Mouse (Mus musculus) gastrocnemius, adult 2 months (tissue): ENCODE data around the gene Dennd4a. TPM values are rescaled to one million over a fixed set of nuclear protein-coding genes. Genes with fewer than 3 reads are reported as not detected.
A peak's percentile ranks its signal among the peaks of the same experiment; 100 is the strongest.

ENCODE experiments used
- DNase-seq: peaks from one replicate; pipeline ENCODE4 v3.0.0; 2022
- H3K27ac ChIP-seq: fragments of 200-600 bp; 2 replicates; pipeline ENCODE4 v1.8.1; 2022; ENCODE audit warnings: mild to moderate bottlenecking
- H3K4me3 ChIP-seq: fragments of 200-600 bp; 2 replicates; pipeline ENCODE4 v1.8.1; 2022; ENCODE audit warnings: mild to moderate bottlenecking, moderate library complexity
- CTCF ChIP-seq: fragments of 200-600 bp; IDR thresholded peaks from 2 replicates; pipeline ENCODE4 v1.8.1; 2022; ENCODE audit warnings: antibody characterized with exemption, mild to moderate bottlenecking, moderate library complexity
- intact Hi-C: fragments of 180-260 bp; cut with DNase I; formaldehyde crosslinking; loops from one replicate; pipeline ENCODE4 v1.15.1; 2025
- total RNA-seq, 2 experiments: library from RNA; stranded (reverse); gene quantifications; 2 replicates each; pipeline ENCODE4 v1.2.3; 2021

Gene Dennd4a
- total RNA-seq, 2 experiments from 2014 or later: 2.7 to 3.8 TPM

DNA sequence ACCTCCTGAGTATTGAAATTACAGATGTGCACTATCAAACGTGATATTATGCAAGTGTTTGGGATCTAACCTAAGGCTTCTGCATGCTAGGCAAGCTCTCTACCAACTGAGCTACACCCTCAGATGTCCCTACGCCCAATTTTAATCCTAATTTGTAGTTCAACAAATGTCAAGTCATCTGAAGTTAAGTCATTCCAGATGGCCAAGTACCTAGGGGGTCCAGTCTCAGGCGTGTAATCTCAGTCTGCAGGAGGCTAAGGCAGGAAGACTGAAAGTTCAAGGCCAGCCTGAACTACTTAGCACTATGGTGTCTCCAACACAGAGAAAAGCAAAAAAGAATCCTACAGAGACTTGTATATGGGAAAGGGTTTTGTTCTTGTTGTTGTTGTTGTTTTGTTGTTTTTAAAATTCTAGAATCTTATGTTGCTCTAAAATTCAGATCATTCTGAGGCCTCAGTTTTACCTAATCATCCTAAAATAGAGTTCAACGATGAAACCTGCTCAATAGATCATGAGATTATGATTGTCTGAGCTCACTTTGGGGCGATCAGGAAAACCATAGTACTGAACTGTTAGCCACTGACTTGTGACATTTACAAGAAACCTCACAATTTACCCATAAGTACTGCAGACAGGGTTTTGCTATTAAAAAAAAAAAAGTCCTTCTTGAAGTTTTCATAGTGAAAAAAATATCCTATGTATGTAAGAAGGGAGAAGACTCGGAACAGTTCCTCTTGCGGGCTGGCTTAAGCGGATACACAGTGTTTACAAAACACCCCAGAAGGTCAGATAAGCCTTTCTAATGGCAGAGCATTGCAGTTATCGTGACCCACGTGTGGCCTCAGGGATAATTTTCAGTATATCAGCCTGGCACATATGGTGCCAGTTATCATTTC lies 18.5 kb upstream of the Dennd4a start:
- intact Hi-C loops: no loop called here
- DNase-seq: no peak
- Histone ChIP-seq H3K4me3 (no peak overlapping the region), H3K27ac (peak overlapping the region; percentile 13)
- no peak for TF ChIP-seq CTCF

DNA sequence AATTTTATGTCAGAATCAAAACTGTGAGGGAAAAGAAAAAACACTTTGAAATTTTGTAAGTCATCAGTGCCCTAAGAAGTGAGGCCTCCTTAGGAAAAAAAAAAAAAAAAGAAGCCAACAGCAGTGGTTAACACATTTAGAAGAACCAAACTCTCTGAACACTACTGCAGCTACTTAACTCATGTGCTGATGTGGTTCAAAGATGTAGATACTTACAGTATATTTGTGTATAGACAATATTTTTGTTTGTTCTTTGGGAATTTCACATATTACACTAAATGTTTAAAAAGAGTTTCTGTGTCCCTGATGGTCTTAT lies 17.9 kb upstream of the Dennd4a start:
- no peak for TF ChIP-seq CTCF

DNA sequence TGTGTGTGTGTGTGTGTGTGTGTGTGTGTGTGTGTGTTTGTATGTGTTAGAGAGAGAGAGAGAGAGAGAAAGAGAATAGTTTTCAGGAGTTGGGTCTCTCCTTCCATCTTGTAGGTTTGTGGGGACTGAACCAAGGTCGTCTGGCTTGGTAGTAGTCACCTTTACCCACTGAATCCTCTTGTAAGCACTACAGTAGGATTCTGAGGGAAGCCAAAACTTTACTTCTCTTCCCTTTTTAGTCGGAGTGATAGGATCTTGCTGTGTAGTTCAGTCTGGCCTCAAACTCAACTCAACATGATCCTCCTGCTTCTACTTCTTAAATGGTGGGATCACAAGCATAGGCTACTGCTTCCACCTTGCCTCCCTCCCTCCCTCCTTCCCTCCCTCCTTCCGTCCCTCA lies 17.3 kb upstream of the Dennd4a start:
- intact Hi-C loops: no loop called here
- no peak for DNase-seq
- TF ChIP-seq CTCF: no peak
- H3K27ac ChIP-seq: no peak overlapping the region
- no peak overlapping the region for H3K4me3 ChIP-seq

More for the DNA sequence above, 17.9 kb upstream of the Dennd4a start:
- DNase-seq: no peak
- intact Hi-C loops: no loop called here
- no peak overlapping the region for H3K4me3 ChIP-seq
- H3K27ac ChIP-seq: no peak overlapping the region

DNA sequence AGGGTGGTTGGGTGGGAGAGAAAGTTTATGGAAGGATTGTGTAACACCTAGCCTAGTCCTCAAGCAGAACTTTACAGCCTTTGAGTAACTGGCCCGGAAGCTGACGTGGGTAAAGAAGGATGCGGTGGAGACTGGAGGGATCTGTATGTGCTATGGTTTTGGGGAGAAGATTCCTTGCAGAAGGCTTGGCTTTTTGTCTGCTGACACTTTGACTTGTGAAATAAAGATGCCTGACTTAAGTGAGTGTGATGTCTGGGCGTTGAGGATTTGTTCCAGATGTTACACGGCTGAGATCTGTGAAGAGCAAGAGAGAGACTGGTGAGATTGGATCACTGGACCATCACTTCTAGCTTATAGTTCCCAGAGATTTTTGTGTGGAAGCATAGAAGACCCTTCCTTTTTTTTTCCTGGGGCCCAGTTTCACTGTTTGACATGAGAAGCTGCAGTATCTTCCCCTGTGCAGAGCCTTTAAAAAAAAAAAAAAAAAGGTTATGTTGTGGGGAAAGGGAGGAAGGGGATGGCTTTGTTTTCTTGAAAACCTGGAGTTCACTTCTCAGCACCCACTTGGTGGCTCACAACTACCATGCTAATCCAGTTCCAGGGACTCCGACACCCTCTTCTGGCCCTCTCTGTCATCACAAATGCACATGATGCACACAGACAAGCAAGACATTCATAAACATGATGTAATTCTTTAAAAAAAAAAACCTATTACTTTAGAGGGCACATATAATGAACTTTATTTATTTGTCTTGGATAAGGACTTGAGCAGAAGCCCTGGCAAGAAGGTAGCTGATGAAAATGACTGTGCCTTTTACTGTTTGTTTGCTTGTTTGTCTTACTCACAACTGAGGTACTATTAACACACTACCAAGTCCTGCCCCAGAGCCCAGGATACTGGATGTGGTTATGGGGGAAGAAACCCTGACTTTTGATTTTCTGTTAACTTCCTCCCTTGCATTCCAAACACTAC lies 16.4 kb upstream of the Dennd4a start:
- TF ChIP-seq CTCF: no peak
- H3K4me3 ChIP-seq: no peak overlapping the region
- intact Hi-C loops: no loop called here
- no peak for DNase-seq
- H3K27ac ChIP-seq: no peak overlapping the region

GRCm38 (mm10) chr9:64795846-64796615 lies 15.1 kb upstream of the Dennd4a start:
- Histone ChIP-seq H3K27ac (no peak overlapping the region), H3K4me3 (no peak overlapping the region)
- DNase-seq: no peak
- intact Hi-C loops: no loop called here
- TF ChIP-seq CTCF: no peak

- no peak overlapping the region for H3K4me3 ChIP-seq
- H3K27ac ChIP-seq: no peak overlapping the region
- DNase-seq: no peak
- TF ChIP-seq CTCF: no peak
- intact Hi-C loops: no loop called here
Observed at GRCm38 (mm10) chr9:64797392-64797791, 13.7 kb upstream of the Dennd4a start.

DNA sequence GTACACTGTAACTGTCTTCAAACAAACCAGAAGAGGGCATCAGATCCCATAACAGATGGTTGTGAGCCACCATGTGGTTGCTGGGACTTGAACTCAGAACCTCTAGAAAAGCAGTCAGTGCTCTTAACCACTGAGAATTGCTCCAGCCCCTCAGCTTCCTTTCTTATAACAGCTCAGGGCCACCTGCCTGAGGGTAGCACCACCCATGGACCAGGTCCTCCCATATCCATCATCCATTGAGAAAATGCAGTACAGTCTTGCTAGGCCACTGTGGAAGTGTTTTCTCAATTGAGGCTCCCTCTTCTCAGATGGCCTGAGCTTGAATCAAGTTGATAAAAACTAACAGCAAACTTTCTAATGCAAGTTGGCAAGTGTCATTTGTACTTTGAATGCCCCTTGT lies 13.0 kb upstream of the Dennd4a start:
- intact Hi-C loops: no loop called here
- Histone ChIP-seq H3K27ac (no peak overlapping the region), H3K4me3 (no peak overlapping the region)
- DNase-seq: no peak
- TF ChIP-seq CTCF: no peak

- TF ChIP-seq CTCF: no peak
- H3K4me3 ChIP-seq: no peak overlapping the region
- no peak overlapping the region for H3K27ac ChIP-seq
- intact Hi-C loops: no loop called here
- DNase-seq: no peak
Observed at GRCm38 (mm10) chr9:64798859-64799258, 12.3 kb upstream of the Dennd4a start.

DNA sequence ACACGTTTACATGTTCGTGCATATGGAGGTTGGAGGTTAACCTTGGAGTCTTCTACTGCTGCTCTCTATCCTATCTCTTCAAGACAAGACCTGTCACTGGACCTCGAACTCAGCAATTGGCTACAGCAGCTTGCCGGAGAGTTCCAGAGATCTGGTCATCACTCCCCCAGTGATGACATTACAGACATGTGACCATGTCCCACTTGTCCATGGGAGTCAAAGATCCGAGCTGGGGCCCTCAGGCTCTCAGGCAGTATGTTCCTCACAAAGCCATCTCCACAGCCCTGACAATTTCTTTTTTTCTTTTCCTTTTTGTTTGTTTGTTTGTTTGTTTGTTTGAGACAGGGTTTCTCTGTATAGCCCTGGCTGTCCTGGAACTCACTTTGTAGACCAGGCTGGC lies 11.6 kb upstream of the Dennd4a start:
- Histone ChIP-seq H3K27ac (no peak overlapping the region), H3K4me3 (no peak overlapping the region)
- intact Hi-C loops: no loop called here
- DNase-seq: no peak
- TF ChIP-seq CTCF: no peak

GRCm38 (mm10) chr9:64802561-64802960 lies 8.6 kb upstream of the Dennd4a start:
- Histone ChIP-seq H3K27ac (no peak overlapping the region), H3K4me3 (no peak overlapping the region)
- no peak for DNase-seq
- TF ChIP-seq CTCF: no peak
- intact Hi-C loops: no loop called here

GRCm38 (mm10) chr9:64803373-64804214 lies 7.5 kb upstream of the Dennd4a start:
- DNase-seq: no peak
- no peak overlapping the region for H3K4me3 ChIP-seq
- no peak overlapping the region for H3K27ac ChIP-seq
- intact Hi-C loops: no loop called here
- no peak for TF ChIP-seq CTCF

DNA sequence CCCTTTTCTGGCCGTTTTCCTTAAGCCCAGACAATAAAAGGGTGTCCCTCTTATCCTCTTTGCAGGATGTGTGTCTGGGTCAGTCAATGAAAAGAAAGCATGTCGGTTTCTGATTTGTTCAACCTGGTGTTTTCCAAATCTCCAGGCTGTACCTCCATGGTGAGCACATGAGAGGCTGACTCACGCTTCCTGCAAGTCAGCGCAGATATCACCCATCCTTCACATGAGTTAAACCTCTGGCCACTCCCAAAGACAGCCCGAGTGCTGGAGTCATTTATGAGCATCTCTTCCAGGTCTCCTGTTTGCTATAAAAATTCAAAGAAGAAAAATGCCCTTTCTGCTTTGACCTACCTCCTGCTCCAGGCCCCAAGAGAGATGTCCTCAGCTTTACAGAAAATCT lies 5.3 kb upstream of the Dennd4a start:
- intact Hi-C loops: no loop called here
- DNase-seq: no peak
- H3K27ac ChIP-seq: peak overlapping the region; percentile 35; the same call in 1 of the 2 replicates
- H3K4me3 ChIP-seq: no peak overlapping the region
- no peak for TF ChIP-seq CTCF
